Mouse (Mus musculus) liver, embryonic 16.5 days (tissue): ENCODE data around the gene Ccdc154. TPM values are rescaled to one million over a fixed set of nuclear protein-coding genes. Genes with fewer than 3 reads are reported as not detected.
"Not testable (repeated sequence)": the region's sequence is repeated elsewhere in the genome, so short reads cannot be mapped to it uniquely, and the experiment has no call there.

Experiments used
- ATAC-seq: fragments of 200-750 bp; cut with Nextera tagmentation; 2 replicates; pipeline ENCODE4 v1.8.0; 2017; ENCODE audit warnings: low read depth, mild to moderate bottlenecking, moderate number of reproducible peaks, moderate library complexity
- H3K27ac ChIP-seq: fragments of 300-500 bp; sonication (generic); 2 replicates; pipeline ENCODE4 v1.5.1; 2014; ENCODE audit warnings: mild to moderate bottlenecking, low read length
- H3K27me3 ChIP-seq: fragments of 300-500 bp; sonication (generic); 2 replicates; pipeline ENCODE4 v1.6.1; 2014; ENCODE audit warnings: low read depth, low read length, mixed read lengths; ENCODE audit not compliant: control insufficient read depth, insufficient read depth
- H3K36me3 ChIP-seq: fragments of 300-500 bp; sonication (generic); 2 replicates; pipeline ENCODE4 v1.6.1; 2014; ENCODE audit warnings: mild to moderate bottlenecking; ENCODE audit not compliant: control insufficient read depth, insufficient read depth
- H3K4me1 ChIP-seq: fragments of 300-500 bp; sonication (generic); 2 replicates; pipeline ENCODE4 v1.6.1; 2014; ENCODE audit warnings: low read depth, low read length, mixed read lengths; ENCODE audit not compliant: control insufficient read depth
- H3K4me2 ChIP-seq: fragments of 300-500 bp; sonication (generic); 2 replicates; pipeline ENCODE4 v1.6.1; 2014; ENCODE audit warnings: low read depth, low read length, mixed read lengths
- H3K4me3 ChIP-seq: fragments of 300-500 bp; sonication (generic); 2 replicates; pipeline ENCODE4 v1.5.1; 2014; ENCODE audit warnings: low read depth, mild to moderate bottlenecking, low read length
- H3K9ac ChIP-seq: fragments of 300-500 bp; sonication (generic); 2 replicates; pipeline ENCODE4 v1.6.1; 2014; ENCODE audit warnings: low read depth, low read length
- H3K9me3 ChIP-seq: fragments of 300-500 bp; sonication (generic); replicated peaks from 2 replicates; pipeline ENCODE4 v1.6.1; 2016; ENCODE audit warnings: low read length; ENCODE audit not compliant: control insufficient read depth
- WGBS: fragments of 180-500 bp; shearing (Covaris S2); extraction: QIAGEN DNeasy Blood & Tissue Kit; methylation state at CpG from one replicate; pipeline ENCODE4 v1.1.7; 2014; ENCODE audit not compliant: insufficient replicate concordance; 5-methylcytosine and 5-hydroxymethylcytosine counted together
- polyA plus RNA-seq: library from polyadenylated mRNA; unstranded; fragments of >200 nt; fragmentation: Nextera tagmentation; extraction: Ambion mirVana; gene quantifications from 2 replicates; pipeline ENCODE4 v1.2.1, GENCODE M21; 2015

Ccdc154 gene
- polyA plus RNA-seq: 0.04 TPM in 1 of 2 replicates, not detected in the other

GRCm38 (mm10) chr17:25162161-25162560 lies at the start of gene Ccdc154:
Gene Ccdc154, plus strand, starts transcription at chr17:25162461.
- Histone ChIP-seq H3K27me3 (no peaks in the 10 kb centered on the region), H3K4me1 (no peaks in the 10 kb centered on the region), H3K36me3 (peaks cover 19% of the 10 kb centered on the region), H3K9me3 (no peaks in the 10 kb centered on the region), H3K4me2 (no peak within 1 kb of the TSS), H3K4me3 (no peak within 1 kb of the TSS), H3K27ac (no peak within 1 kb of the TSS), H3K9ac (no peak within 1 kb of the TSS)
- 88% methylated on average over 1 of the region's 1 CpGs for WGBS
- no peak for ATAC-seq

- H3K4me2 ChIP-seq: peak overlapping the region; percentile 100
- peak overlapping the region; percentile 75 for H3K4me3 ChIP-seq
- no peaks in the 10 kb centered on the region for H3K36me3 ChIP-seq
- peak; percentile 55 for ATAC-seq
- WGBS: 8% methylated on average over 23 of the region's 23 CpGs
- H3K27ac ChIP-seq: peak overlapping the region; percentile 81
- H3K9me3 ChIP-seq: no peaks in the 10 kb centered on the region
- H3K27me3 ChIP-seq: no peaks in the 10 kb centered on the region
- peak overlapping the region; percentile 71 for H3K9ac ChIP-seq
- H3K4me1 ChIP-seq: peaks cover 21% of the 10 kb centered on the region
Observed at GRCm38 (mm10) chr17:25114908-25115645, 47.2 kb upstream of the Ccdc154 start.

GRCm38 (mm10) chr17:25115664-25116432 lies 46.4 kb upstream of the Ccdc154 start, which contains the start of gene Telo2:
Gene Telo2, minus strand, starts transcription at chr17:25115967.
- no peaks in the 10 kb centered on the region for H3K36me3 ChIP-seq
- peak within 1 kb of the TSS; percentile 71 for H3K9ac ChIP-seq
- ATAC-seq: peak; percentile 91
- no peaks in the 10 kb centered on the region for H3K27me3 ChIP-seq
- no peaks in the 10 kb centered on the region for H3K9me3 ChIP-seq
- 3% methylated on average over 40 of the region's 40 CpGs for WGBS
- peaks cover 21% of the 10 kb centered on the region for H3K4me1 ChIP-seq
- H3K4me3 ChIP-seq: peak within 1 kb of the TSS; percentile 75
- peak within 1 kb of the TSS; percentile 81 for H3K27ac ChIP-seq
- H3K4me2 ChIP-seq: peak within 1 kb of the TSS; percentile 100

- Histone ChIP-seq H3K27ac (no peak overlapping the region), H3K36me3 (no peaks in the 10 kb centered on the region), H3K9me3 (no peaks in the 10 kb centered on the region), H3K9ac (no peak overlapping the region), H3K4me1 (peaks cover 21% of the 10 kb centered on the region), H3K4me3 (no peak overlapping the region), H3K4me2 (no peak overlapping the region), H3K27me3 (no peaks in the 10 kb centered on the region)
- 27% methylated on average over 4 of the region's 4 CpGs for WGBS
- ATAC-seq: no peak
Observed at GRCm38 (mm10) chr17:25117263-25117662, 45.0 kb upstream of the Ccdc154 start.

- no peak for ATAC-seq
- Histone ChIP-seq H3K4me2 (no peak within 1 kb of the TSS), H3K27ac (no peak within 1 kb of the TSS), H3K4me3 (no peak within 1 kb of the TSS), H3K9ac (no peak within 1 kb of the TSS), H3K4me1 (peaks cover 17% of the 10 kb centered on the region), H3K9me3 (no peaks in the 10 kb centered on the region), H3K36me3 (no peaks in the 10 kb centered on the region), H3K27me3 (no peaks in the 10 kb centered on the region)
- 13% methylated on average over 3 of the region's 3 CpGs for WGBS
Observed at GRCm38 (mm10) chr17:25120406-25120805, 41.9 kb upstream of the Ccdc154 start, which contains the start of gene Ptx4. Gene Ptx4, plus strand, starts transcription at chr17:25120760.

- peaks cover 37% of the 10 kb centered on the region for H3K4me1 ChIP-seq
- 23% methylated on average over 7 of the region's 7 CpGs for WGBS
- H3K9ac ChIP-seq: no peak overlapping the region
- no peak for ATAC-seq
- H3K9me3 ChIP-seq: no peaks in the 10 kb centered on the region
- H3K4me3 ChIP-seq: no peak overlapping the region
- no peaks in the 10 kb centered on the region for H3K36me3 ChIP-seq
- no peaks in the 10 kb centered on the region for H3K27me3 ChIP-seq
- no peak overlapping the region for H3K27ac ChIP-seq
- no peak overlapping the region for H3K4me2 ChIP-seq
Observed at GRCm38 (mm10) chr17:25123979-25124378, 38.3 kb upstream of the Ccdc154 start.

- H3K27me3 ChIP-seq, H3K4me2 ChIP-seq, H3K4me3 ChIP-seq, H3K36me3 ChIP-seq, H3K9ac ChIP-seq, H3K9me3 ChIP-seq: not testable (repeated sequence)
- Histone ChIP-seq H3K27ac (peak overlapping the region; percentile 59; the same call in 1 of the 2 replicates), H3K4me1 (peaks cover 33% of the 10 kb centered on the region)
- 45% methylated on average over 3 of the region's 3 CpGs for WGBS
- ATAC-seq: 0 out of 2 replicates have a peak, but pooled peaks have one; percentile 35
Observed at GRCm38 (mm10) chr17:25125442-25126060, 36.7 kb upstream of the Ccdc154 start.

GRCm38 (mm10) chr17:25127079-25127478 lies 35.2 kb upstream of the Ccdc154 start:
- peak overlapping the region; percentile 34 for H3K9ac ChIP-seq
- H3K4me3 ChIP-seq: peak overlapping the region; percentile 13
- peak; percentile 86 for ATAC-seq
- no peaks in the 10 kb centered on the region for H3K27me3 ChIP-seq
- peak overlapping the region; percentile 91 for H3K27ac ChIP-seq
- no peaks in the 10 kb centered on the region for H3K9me3 ChIP-seq
- no peaks in the 10 kb centered on the region for H3K36me3 ChIP-seq
- 12% methylated on average over 8 of the region's 8 CpGs for WGBS
- peak overlapping the region; percentile 44 for H3K4me2 ChIP-seq
- peaks cover 33% of the 10 kb centered on the region for H3K4me1 ChIP-seq
